Mouse (Mus musculus) intestine, postnatal 0 days (tissue): ENCODE data around the gene Car3. TPM values are rescaled to one million over a fixed set of nuclear protein-coding genes. Genes with fewer than 3 reads are reported as not detected.

Experiments
- ATAC-seq: fragments of 200-750 bp; cut with Nextera tagmentation; 2 replicates; pipeline ENCODE4 v1.8.0; 2017; ENCODE audit warnings: mild to moderate bottlenecking, moderate TSS enrichment, moderate library complexity
- H3K27ac ChIP-seq: fragments of 300-500 bp; sonication (generic); 2 replicates; pipeline ENCODE4 v1.5.1; 2014; ENCODE audit warnings: mild to moderate bottlenecking, low read depth, low read length, moderate library complexity
- H3K27me3 ChIP-seq: fragments of 300-500 bp; sonication (generic); replicated peaks from 2 replicates; pipeline ENCODE4 v1.6.1; 2014; ENCODE audit warnings: low read length, mixed read lengths; ENCODE audit not compliant: control insufficient read depth, insufficient read depth
- H3K36me3 ChIP-seq: fragments of 300-500 bp; sonication (generic); 2 replicates; pipeline ENCODE4 v1.6.1; 2014; ENCODE audit warnings: mild to moderate bottlenecking, moderate library complexity; ENCODE audit not compliant: control insufficient read depth, insufficient read depth
- H3K4me1 ChIP-seq: fragments of 300-500 bp; sonication (generic); replicated peaks from 2 replicates; pipeline ENCODE4 v1.6.1; 2014; ENCODE audit warnings: antibody characterized with exemption, low read length, mixed read lengths; ENCODE audit not compliant: control insufficient read depth, insufficient read depth
- H3K4me2 ChIP-seq: fragments of 300-500 bp; sonication (generic); replicated peaks from 2 replicates; pipeline ENCODE4 v1.6.1; 2014; ENCODE audit warnings: low read depth, mild to moderate bottlenecking, moderate library complexity
- H3K4me3 ChIP-seq: fragments of 300-500 bp; sonication (generic); 2 replicates; pipeline ENCODE4 v1.5.1; 2014; ENCODE audit warnings: low read depth, low read length
- H3K9ac ChIP-seq: fragments of 300-500 bp; sonication (generic); 2 replicates; pipeline ENCODE4 v1.6.1; 2014; ENCODE audit warnings: mild to moderate bottlenecking, low read depth, low read length
- H3K9me3 ChIP-seq: fragments of 300-500 bp; sonication (generic); 2 replicates; pipeline ENCODE4 v1.6.1; 2016; ENCODE audit warnings: mixed run types; ENCODE audit not compliant: control insufficient read depth
- CTCF ChIP-seq: sonication (generic); IDR thresholded peaks from 2 replicates; pipeline ENCODE4 v1.5.1; 2016; ENCODE audit warnings: low read depth, mild to moderate bottlenecking, control low read depth, antibody characterized with exemption, moderate library complexity
- WGBS: fragments of 180-500 bp; shearing (Covaris S2); extraction: QIAGEN DNeasy Blood & Tissue Kit; methylation state at CpG from one replicate; pipeline ENCODE4 v1.1.7; 2014; 5-methylcytosine and 5-hydroxymethylcytosine counted together
- polyA plus RNA-seq: library from polyadenylated mRNA; unstranded; fragments of >200 nt; fragmentation: Nextera tagmentation; extraction: Ambion mirVana; gene quantifications from 2 replicates; pipeline ENCODE4 v1.2.1, GENCODE M21; 2015

The Car3 gene
- polyA plus RNA-seq, 1 experiment from 2014 or later: 1.4 TPM

- Histone ChIP-seq H3K27ac (no peak overlapping the region), H3K36me3 (no peaks in the 10 kb centered on the region), H3K9ac (no peak overlapping the region), H3K9me3 (no peaks in the 10 kb centered on the region), H3K4me1 (no peaks in the 10 kb centered on the region), H3K4me3 (peak overlapping the region; percentile 74), H3K4me2 (peak overlapping the region; percentile 98), H3K27me3 (peaks cover 15% of the 10 kb centered on the region)
- 0 out of 2 replicates have a peak, but pooled peaks have one; percentile 16 for TF ChIP-seq CTCF
- 46% methylated on average over 11 of the region's 11 CpGs for WGBS
- ATAC-seq: no peak
Observed at GRCm38 (mm10) chr3:14887134-14887666, 23.9 kb downstream of the Car3 start.

GRCm38 (mm10) chr3:14887686-14888295 lies 24.5 kb downstream of the Car3 start:
- Histone ChIP-seq H3K9me3 (no peaks in the 10 kb centered on the region), H3K4me3 (no peak overlapping the region; the same call in 1 of the 2 replicates), H3K4me2 (no peak overlapping the region), H3K27me3 (peaks cover 15% of the 10 kb centered on the region), H3K36me3 (no peaks in the 10 kb centered on the region), H3K27ac (no peak overlapping the region), H3K9ac (no peak overlapping the region), H3K4me1 (no peaks in the 10 kb centered on the region)
- WGBS: 69% methylated on average over 10 of the region's 10 CpGs
- no peak for ATAC-seq
- no peak for TF ChIP-seq CTCF

GRCm38 (mm10) chr3:14888549-14888948 lies 25.2 kb downstream of the Car3 start:
- TF ChIP-seq CTCF: no peak
- Histone ChIP-seq H3K9me3 (no peaks in the 10 kb centered on the region), H3K9ac (no peak overlapping the region), H3K27me3 (peaks cover 15% of the 10 kb centered on the region), H3K4me1 (no peaks in the 10 kb centered on the region), H3K4me2 (no peak overlapping the region), H3K36me3 (no peaks in the 10 kb centered on the region), H3K4me3 (no peak overlapping the region), H3K27ac (no peak overlapping the region)
- 89% methylated on average over 2 of the region's 2 CpGs for WGBS
- no peak for ATAC-seq

- no peaks in the 10 kb centered on the region for H3K9me3 ChIP-seq
- H3K36me3 ChIP-seq: no peaks in the 10 kb centered on the region
- H3K27me3 ChIP-seq: peaks cover 15% of the 10 kb centered on the region
- ATAC-seq: no peak
- H3K4me2 ChIP-seq: no peak overlapping the region
- H3K4me1 ChIP-seq: no peaks in the 10 kb centered on the region
- H3K27ac ChIP-seq: no peak overlapping the region
- WGBS: 84% methylated on average over 2 of the region's 2 CpGs
- no peak for TF ChIP-seq CTCF
- no peak overlapping the region for H3K4me3 ChIP-seq
- no peak overlapping the region for H3K9ac ChIP-seq
Observed at GRCm38 (mm10) chr3:14889085-14889484, 25.8 kb downstream of the Car3 start.

GRCm38 (mm10) chr3:14889716-14890409 lies 26.6 kb downstream of the Car3 start:
- Histone ChIP-seq H3K27me3 (peaks cover 14% of the 10 kb centered on the region), H3K4me3 (no peak overlapping the region), H3K27ac (no peak overlapping the region), H3K4me2 (no peak overlapping the region), H3K4me1 (no peaks in the 10 kb centered on the region), H3K9ac (no peak overlapping the region), H3K9me3 (no peaks in the 10 kb centered on the region), H3K36me3 (no peaks in the 10 kb centered on the region)
- no peak for ATAC-seq
- 75% methylated on average over 4 of the region's 4 CpGs for WGBS
- TF ChIP-seq CTCF: no peak

GRCm38 (mm10) chr3:14892991-14893390 lies 29.7 kb downstream of the Car3 start:
- H3K27me3 ChIP-seq: no peaks in the 10 kb centered on the region; the same call in 1 of the 2 replicates
- WGBS: 73% methylated on average over 3 of the region's 3 CpGs
- no peak overlapping the region for H3K27ac ChIP-seq
- no peak overlapping the region for H3K4me2 ChIP-seq
- no peak for ATAC-seq
- no peaks in the 10 kb centered on the region for H3K4me1 ChIP-seq
- no peaks in the 10 kb centered on the region for H3K9me3 ChIP-seq
- no peak overlapping the region for H3K9ac ChIP-seq
- H3K36me3 ChIP-seq: no peaks in the 10 kb centered on the region
- no peak for TF ChIP-seq CTCF
- H3K4me3 ChIP-seq: no peak overlapping the region
